Mouse (Mus musculus) CH12F3 (cell line): ENCODE data around the gene Tymp.

Source experiments
- in situ Hi-C: fragments of 300-500 bp; cut with MboI; formaldehyde crosslinking; loops from 2 replicates; pipeline ENCODE4 v1.14.3; 2020; ENCODE audit warnings: low sequenced_read_pairs

Gene Tymp

GRCm38 (mm10) chr15:89334774-89335537, 41.9 kb downstream of the Tymp start:
- in situ Hi-C loops: no loop called here

- in situ Hi-C loops: no loop called here
Observed at GRCm38 (mm10) chr15:89334271-89334670, 42.6 kb downstream of the Tymp start, which contains the start of gene Miox. TSS of gene Miox (plus strand) at chr15:89334398.

- in situ Hi-C loops: no loop called here
Observed at GRCm38 (mm10) chr15:89326441-89326840, 50.4 kb downstream of the Tymp start.

- in situ Hi-C loops: no loop called here
Observed at GRCm38 (mm10) chr15:89323656-89324055, 53.2 kb downstream of the Tymp start.

- in situ Hi-C loops: no loop called here
Observed at GRCm38 (mm10) chr15:89322670-89323522, 53.9 kb downstream of the Tymp start, which contains the start of gene Adm2. TSS of gene Adm2 (plus strand) at chr15:89322720.
